Mouse (Mus musculus) neural tube, embryonic 13.5 days (tissue): Measurements from ENCODE around the gene Grb14. TPM values are rescaled to one million over a fixed set of nuclear protein-coding genes. Genes with fewer than 3 reads are reported as not detected.

Experiments
- ATAC-seq: fragments of 200-750 bp; cut with Nextera tagmentation; 2 replicates; pipeline ENCODE4 v1.8.0; 2017; ENCODE audit warnings: low read depth, mild to moderate bottlenecking, moderate TSS enrichment, moderate library complexity
- H3K27ac ChIP-seq: fragments of 300-500 bp; sonication (generic); replicated peaks from 2 replicates; pipeline ENCODE4 v1.5.1; 2015; ENCODE audit warnings: moderate library complexity, mild to moderate bottlenecking, inconsistent platforms
- H3K27me3 ChIP-seq: fragments of 300-500 bp; sonication (generic); 2 replicates; pipeline ENCODE4 v1.6.1; 2015; ENCODE audit warnings: mild to moderate bottlenecking, inconsistent platforms
- H3K36me3 ChIP-seq: fragments of 300-500 bp; sonication (generic); 2 replicates; pipeline ENCODE4 v1.6.1; 2015; ENCODE audit warnings: mild to moderate bottlenecking, inconsistent platforms
- H3K4me1 ChIP-seq: fragments of 300-500 bp; sonication (generic); replicated peaks from 2 replicates; pipeline ENCODE4 v1.6.1; 2015; ENCODE audit warnings: inconsistent platforms
- H3K4me2 ChIP-seq: fragments of 300-500 bp; sonication (generic); 2 replicates; pipeline ENCODE4 v1.6.1; 2015; ENCODE audit warnings: inconsistent platforms, mild to moderate bottlenecking, moderate library complexity
- H3K4me3 ChIP-seq: fragments of 300-500 bp; sonication (generic); 2 replicates; pipeline ENCODE4 v1.5.1; 2015; ENCODE audit warnings: mild to moderate bottlenecking, inconsistent platforms
- H3K9ac ChIP-seq: fragments of 300-500 bp; sonication (generic); 2 replicates; pipeline ENCODE4 v1.6.1; 2015; ENCODE audit warnings: moderate library complexity, mild to moderate bottlenecking, inconsistent platforms
- H3K9me3 ChIP-seq: fragments of 300-500 bp; sonication (generic); 2 replicates; pipeline ENCODE4 v1.6.1; 2016; ENCODE audit warnings: inconsistent platforms
- WGBS: fragments of 180-500 bp; shearing (Covaris S2); methylation state at CpG from one replicate; pipeline ENCODE4 v1.1.7; 2015; 5-methylcytosine and 5-hydroxymethylcytosine counted together
- polyA plus RNA-seq: library from polyadenylated mRNA; unstranded; fragments of >200 nt; fragmentation: Nextera tagmentation; extraction: Ambion mirVana; gene quantifications from 2 replicates; pipeline ENCODE4 v1.2.1, GENCODE M21; 2015

The Grb14 gene
- polyA plus RNA-seq, 1 experiment from 2014 or later: 24.8 TPM

DNA sequence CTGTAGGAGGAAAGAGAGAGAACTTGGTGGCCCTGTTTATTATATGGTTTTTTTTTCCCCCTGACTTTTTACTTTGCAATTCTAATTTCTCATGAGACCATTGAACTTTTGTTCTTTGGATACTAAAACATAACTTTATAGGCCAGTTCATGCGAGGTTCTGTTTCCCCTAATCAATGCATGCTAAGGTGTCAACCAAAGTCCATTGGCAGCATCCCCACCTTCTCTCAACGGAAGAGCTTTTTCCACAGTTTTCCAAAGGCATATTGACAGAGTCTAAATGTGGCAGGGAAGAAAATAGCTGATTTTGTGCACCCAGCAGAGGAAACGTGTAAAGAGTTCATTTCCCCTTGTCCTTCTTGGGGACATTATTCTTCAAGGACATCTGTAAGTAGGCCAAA is 10.2 kb downstream of the Grb14 start:
- Histone ChIP-seq H3K9me3 (no peaks in the 10 kb centered on the region), H3K27ac (no peak overlapping the region), H3K9ac (no peak overlapping the region), H3K4me2 (no peak overlapping the region), H3K27me3 (no peaks in the 10 kb centered on the region), H3K4me1 (no peaks in the 10 kb centered on the region), H3K36me3 (no peaks in the 10 kb centered on the region), H3K4me3 (no peak overlapping the region)
- no peak for ATAC-seq
- WGBS: 88% methylated on average over 3 of the region's 3 CpGs

DNA sequence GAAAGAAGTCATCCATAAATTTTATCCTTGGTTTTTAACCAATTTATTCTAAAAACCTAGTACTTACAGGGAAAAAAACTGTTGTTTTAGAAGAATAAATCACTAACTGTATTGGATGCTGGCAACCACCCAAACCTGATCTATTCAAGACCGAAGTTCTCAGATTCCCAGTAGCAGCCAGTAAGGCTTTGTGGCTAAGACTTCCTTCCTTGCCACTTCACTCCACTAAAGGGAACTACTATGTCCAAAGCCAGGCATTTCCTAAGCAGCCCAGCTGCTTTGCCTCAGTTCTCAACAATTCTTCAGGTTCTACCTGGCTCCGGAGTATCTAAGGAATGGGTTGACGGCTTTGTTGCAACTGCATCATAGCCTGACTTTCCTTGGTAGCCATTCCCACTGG is 14.7 kb downstream of the Grb14 start:
- WGBS: 92% methylated on average over 3 of the region's 3 CpGs
- H3K4me2 ChIP-seq: no peak overlapping the region
- no peaks in the 10 kb centered on the region for H3K9me3 ChIP-seq
- no peaks in the 10 kb centered on the region for H3K27me3 ChIP-seq
- ATAC-seq: no peak
- no peak overlapping the region for H3K4me3 ChIP-seq
- no peaks in the 10 kb centered on the region for H3K36me3 ChIP-seq
- H3K4me1 ChIP-seq: no peaks in the 10 kb centered on the region
- H3K27ac ChIP-seq: no peak overlapping the region
- H3K9ac ChIP-seq: no peak overlapping the region

DNA sequence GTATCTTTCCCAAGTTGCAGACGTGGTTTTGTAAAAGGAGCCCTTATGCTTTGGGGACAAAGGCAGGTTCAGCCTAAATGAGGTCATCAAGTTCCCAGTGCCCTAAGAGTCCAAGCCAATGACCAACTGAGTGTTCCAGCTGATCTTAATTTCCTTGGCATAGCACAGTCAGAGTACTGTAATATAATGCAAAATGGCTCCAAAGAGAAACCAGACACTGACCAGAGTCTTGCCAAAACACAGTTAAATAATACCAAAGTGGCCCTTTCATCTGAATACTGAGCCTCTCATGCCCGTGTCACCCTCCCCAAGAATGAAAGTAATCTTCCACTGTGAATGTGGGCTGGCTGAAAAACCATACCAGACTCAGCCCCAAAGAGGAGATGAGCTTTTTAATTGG is 17.4 kb downstream of the Grb14 start:
- H3K4me2 ChIP-seq: no peak overlapping the region
- no peak overlapping the region for H3K27ac ChIP-seq
- no peak for ATAC-seq
- no peak overlapping the region for H3K9ac ChIP-seq
- H3K36me3 ChIP-seq: no peaks in the 10 kb centered on the region
- H3K4me3 ChIP-seq: no peak overlapping the region
- H3K4me1 ChIP-seq: no peaks in the 10 kb centered on the region
- WGBS: 73% methylated on average over 2 of the region's 2 CpGs
- H3K9me3 ChIP-seq: no peaks in the 10 kb centered on the region
- no peaks in the 10 kb centered on the region for H3K27me3 ChIP-seq

DNA sequence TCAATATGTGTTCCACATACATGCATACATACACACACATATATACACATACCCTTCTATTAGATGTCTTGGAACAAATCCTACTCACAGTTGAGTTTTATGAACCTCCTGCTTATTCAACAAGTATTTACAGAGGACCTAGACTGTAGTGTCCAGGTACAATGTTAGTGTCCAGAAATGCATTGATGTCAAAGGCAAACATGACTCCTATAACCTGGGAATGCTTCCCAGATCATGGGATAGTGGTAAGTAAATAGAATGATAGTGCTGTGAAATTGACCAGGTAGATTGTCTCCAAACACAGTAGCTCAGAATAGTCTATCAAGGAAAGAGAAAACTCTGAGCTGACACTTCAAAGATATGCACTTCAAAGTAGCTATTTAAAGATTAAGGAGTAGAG is 19.7 kb downstream of the Grb14 start:
- no peak overlapping the region for H3K4me3 ChIP-seq
- H3K27ac ChIP-seq: no peak overlapping the region
- H3K9me3 ChIP-seq: no peaks in the 10 kb centered on the region
- H3K4me1 ChIP-seq: no peaks in the 10 kb centered on the region
- H3K9ac ChIP-seq: no peak overlapping the region
- H3K27me3 ChIP-seq: no peaks in the 10 kb centered on the region
- no peak overlapping the region for H3K4me2 ChIP-seq
- no peak for ATAC-seq
- no peaks in the 10 kb centered on the region for H3K36me3 ChIP-seq

DNA sequence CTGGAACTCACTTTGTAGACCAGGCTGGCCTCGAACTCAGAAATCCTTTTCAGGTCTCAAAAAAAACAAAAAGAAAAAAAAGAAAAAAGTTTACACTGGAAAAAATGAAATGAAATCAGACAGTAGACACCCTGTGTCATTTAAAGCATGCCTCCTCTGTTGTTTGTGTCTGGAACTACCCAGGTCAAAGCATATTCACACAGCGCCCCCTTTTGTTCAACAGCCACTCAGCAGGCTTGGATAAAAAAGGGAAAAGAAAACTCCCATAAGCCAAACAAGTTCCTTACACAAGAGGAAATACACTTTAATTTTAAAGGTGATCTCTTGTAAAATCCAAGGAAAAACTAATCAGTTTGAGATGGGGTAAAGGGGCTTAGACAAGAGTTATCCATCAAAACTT is 21.4 kb downstream of the Grb14 start:
- no peaks in the 10 kb centered on the region for H3K9me3 ChIP-seq
- WGBS: 54% methylated on average over 2 of the region's 2 CpGs
- H3K9ac ChIP-seq: no peak overlapping the region
- no peak overlapping the region for H3K4me3 ChIP-seq
- H3K4me1 ChIP-seq: no peaks in the 10 kb centered on the region
- no peaks in the 10 kb centered on the region for H3K36me3 ChIP-seq
- no peak overlapping the region for H3K4me2 ChIP-seq
- no peak overlapping the region for H3K27ac ChIP-seq
- no peaks in the 10 kb centered on the region for H3K27me3 ChIP-seq
- no peak for ATAC-seq

DNA sequence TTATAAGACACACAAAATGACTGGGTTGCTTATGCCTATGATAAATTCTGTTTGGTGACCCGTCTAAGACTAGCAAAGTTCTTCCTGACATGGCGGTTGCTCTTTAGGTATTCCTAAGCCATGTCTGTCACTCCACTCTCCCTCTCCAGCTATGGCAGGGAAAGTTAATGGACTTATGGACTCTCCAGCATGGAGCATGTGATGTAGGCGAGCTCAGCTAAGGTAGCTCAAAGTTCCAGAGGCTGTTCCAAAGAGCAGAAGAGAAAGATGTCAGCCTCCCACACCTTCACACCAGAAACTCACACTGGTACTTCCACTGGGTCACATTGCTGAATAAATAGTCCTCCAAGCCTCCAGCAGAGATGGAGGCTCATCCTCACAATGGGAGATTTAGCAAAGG is 22.2 kb downstream of the Grb14 start:
- Histone ChIP-seq H3K27me3 (no peaks in the 10 kb centered on the region), H3K36me3 (no peaks in the 10 kb centered on the region), H3K9me3 (no peaks in the 10 kb centered on the region), H3K9ac (no peak overlapping the region), H3K27ac (no peak overlapping the region), H3K4me2 (no peak overlapping the region), H3K4me3 (no peak overlapping the region), H3K4me1 (no peaks in the 10 kb centered on the region)
- no peak for ATAC-seq
- WGBS: 92% methylated on average over 3 of the region's 3 CpGs

DNA sequence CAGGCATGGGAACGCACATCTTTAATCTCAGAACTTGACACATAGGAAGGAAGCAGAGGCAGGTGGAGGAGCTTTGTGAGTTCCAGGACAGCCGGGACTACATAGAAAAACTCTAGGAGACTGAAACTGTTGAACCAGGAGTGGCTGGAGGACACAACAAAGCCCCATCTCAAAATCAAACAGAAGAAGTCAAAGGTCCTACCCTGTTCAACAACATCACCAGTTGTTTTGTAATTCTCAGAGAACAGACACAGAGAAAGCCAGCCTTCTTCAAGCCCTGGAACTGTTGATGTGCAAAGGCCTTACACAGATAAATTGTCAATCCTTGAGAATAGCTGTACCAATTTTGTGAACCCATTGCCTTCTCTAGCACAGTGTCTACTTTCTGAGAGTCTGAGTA is 29.7 kb downstream of the Grb14 start:
- Histone ChIP-seq H3K4me2 (no peak overlapping the region), H3K4me3 (no peak overlapping the region), H3K27me3 (no peaks in the 10 kb centered on the region), H3K9me3 (no peaks in the 10 kb centered on the region), H3K9ac (no peak overlapping the region), H3K27ac (no peak overlapping the region), H3K4me1 (no peaks in the 10 kb centered on the region), H3K36me3 (no peaks in the 10 kb centered on the region)
- WGBS: 95% methylated on average over 2 of the region's 2 CpGs
- ATAC-seq: no peak

DNA sequence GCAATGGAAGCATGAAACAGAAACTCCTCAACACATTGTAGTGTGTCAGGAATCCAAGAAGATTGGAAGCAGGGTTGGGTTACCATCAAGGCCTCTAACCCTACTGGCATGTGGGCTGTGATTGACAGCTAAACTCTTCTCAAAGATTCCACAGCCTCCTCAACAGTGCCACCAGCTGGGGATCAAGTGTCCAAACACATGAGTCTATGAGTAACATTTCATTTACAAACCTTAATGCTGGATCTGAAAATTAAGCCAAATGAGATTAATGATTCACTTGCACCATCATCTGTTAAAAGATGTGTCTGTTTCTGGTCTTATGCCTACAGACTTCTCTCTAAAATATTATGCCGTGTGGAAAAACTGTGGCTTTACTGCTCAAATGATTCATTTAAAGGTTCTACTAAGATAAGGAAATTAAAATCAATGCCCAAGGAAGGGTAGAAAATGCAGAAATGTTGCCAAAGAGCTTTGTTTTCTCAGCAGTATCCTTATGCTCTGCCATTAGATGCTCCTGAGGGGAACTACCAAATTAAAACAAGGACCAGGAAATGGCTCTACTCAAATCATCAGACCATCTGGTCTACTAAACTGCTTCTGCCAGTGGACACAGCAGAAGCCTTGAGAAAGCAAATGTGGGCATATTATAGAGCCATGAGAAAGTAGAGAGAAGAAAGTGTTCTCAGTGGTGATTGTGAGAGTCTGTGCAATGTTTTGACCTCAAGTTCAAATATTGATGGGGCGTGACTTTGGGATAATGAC is 35.2 kb downstream of the Grb14 start:
- Histone ChIP-seq H3K9me3 (no peaks in the 10 kb centered on the region), H3K9ac (no peak overlapping the region), H3K27me3 (no peaks in the 10 kb centered on the region), H3K4me1 (no peaks in the 10 kb centered on the region), H3K36me3 (no peaks in the 10 kb centered on the region), H3K27ac (no peak overlapping the region), H3K4me3 (no peak overlapping the region), H3K4me2 (no peak overlapping the region)
- WGBS: 97% methylated on average over 2 of the region's 2 CpGs
- ATAC-seq: no peak

DNA sequence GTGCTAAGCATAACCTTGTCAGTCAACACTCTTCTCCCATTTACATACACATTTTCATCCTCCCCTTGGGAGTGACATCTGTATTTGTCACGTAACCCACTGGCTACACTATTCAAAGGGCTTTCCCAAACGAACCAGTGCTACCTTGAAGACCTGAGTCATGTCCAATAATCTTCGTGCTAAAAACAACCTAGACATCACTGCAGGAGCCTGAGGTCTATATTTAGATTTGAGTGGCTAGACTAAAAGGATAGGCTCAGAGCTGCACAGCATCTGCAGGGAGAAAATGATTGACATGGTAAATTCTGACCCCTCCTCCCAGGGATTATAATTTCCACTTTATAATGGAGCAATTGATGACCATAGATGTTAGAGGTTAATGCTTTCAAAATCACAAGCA is 37.0 kb downstream of the Grb14 start:
- Histone ChIP-seq H3K4me3 (no peak overlapping the region), H3K27me3 (no peaks in the 10 kb centered on the region), H3K9me3 (peaks cover 5% of the 10 kb centered on the region; the same call in 1 of the 2 replicates), H3K9ac (no peak overlapping the region), H3K4me1 (no peaks in the 10 kb centered on the region), H3K36me3 (no peaks in the 10 kb centered on the region), H3K27ac (no peak overlapping the region), H3K4me2 (no peak overlapping the region)
- 81% methylated on average over 3 of the region's 3 CpGs for WGBS
- ATAC-seq: no peak

DNA sequence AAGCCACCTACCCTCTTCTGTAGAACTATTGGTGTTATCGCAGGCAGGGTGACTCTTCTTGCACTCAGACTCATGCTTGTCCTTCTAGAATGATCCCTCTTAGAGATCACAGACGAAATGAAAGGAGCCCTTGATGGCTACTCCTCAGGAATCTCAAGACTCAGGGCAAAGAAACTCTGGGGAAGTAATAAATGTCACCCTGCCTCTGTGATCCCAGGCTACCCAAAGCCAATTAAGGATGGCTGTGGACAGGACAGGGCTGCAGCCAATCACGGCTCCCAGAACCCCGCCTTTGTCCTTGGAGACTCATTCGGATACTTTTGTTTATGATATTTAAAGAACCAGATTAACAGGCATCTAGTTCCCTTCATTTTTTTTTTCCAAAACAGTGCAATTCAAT is 49.2 kb downstream of the Grb14 start:
- no peak for ATAC-seq
- H3K4me1 ChIP-seq: peaks cover 5% of the 10 kb centered on the region
- H3K9ac ChIP-seq: no peak overlapping the region
- WGBS: 62% methylated on average over 5 of the region's 5 CpGs
- H3K27me3 ChIP-seq: no peaks in the 10 kb centered on the region
- no peak overlapping the region for H3K27ac ChIP-seq
- H3K36me3 ChIP-seq: no peaks in the 10 kb centered on the region
- H3K4me3 ChIP-seq: no peak overlapping the region
- no peaks in the 10 kb centered on the region for H3K9me3 ChIP-seq
- no peak overlapping the region for H3K4me2 ChIP-seq

DNA sequence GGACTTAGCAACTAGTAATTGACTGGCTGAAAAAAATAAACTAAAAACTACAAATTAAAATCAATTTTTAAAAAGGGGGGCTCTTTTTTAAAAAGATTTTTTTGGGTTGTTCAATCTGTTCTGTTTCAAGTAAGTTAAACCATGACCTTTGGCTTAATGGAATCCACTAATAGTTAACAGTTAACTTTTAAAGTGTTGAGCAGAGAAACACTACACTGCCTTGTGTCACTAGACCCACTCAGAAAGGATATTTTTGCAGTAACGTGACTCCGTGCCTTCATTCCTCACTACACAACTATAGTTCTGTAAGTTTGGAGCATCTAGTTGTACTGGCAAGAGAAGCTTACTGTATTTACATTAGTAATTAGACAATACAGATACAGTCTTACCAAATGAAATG is 50.2 kb downstream of the Grb14 start:
- H3K4me2 ChIP-seq: no peak overlapping the region
- 85% methylated on average over 2 of the region's 2 CpGs for WGBS
- no peaks in the 10 kb centered on the region for H3K27me3 ChIP-seq
- no peak overlapping the region for H3K4me3 ChIP-seq
- H3K9ac ChIP-seq: no peak overlapping the region
- no peaks in the 10 kb centered on the region for H3K9me3 ChIP-seq
- H3K4me1 ChIP-seq: peaks cover 5% of the 10 kb centered on the region
- no peak overlapping the region for H3K27ac ChIP-seq
- ATAC-seq: no peak
- H3K36me3 ChIP-seq: no peaks in the 10 kb centered on the region

DNA sequence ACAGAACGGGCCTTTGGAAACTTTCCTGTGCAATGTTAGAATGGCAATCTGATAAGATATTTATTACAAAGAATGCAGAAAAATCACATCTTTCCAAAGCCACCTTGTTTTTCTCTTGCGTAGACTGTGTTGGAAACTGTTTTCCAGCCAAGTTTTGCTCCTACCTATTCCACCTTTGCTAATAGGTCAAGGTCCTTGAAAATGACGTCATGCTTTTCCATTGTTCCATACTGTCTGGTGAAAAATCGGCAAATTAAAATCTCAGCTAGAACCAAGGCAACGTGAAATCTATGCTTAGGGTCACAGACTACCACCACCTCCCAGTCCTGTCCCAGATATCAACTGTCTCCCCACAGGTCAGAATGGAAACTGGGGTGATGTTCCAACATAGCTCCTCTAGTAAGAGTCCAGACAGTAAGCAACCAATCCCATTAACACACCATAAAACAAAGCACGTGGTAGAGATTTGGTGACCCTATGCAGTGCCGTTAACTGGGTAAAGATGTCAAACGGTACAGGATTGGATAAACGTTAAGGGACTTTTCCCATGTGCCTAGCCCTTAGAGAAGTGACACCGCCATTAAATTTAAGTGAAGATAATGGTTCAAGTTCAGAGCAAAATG is 50.9 kb downstream of the Grb14 start:
- WGBS: 88% methylated on average over 10 of the region's 10 CpGs
- no peak overlapping the region for H3K4me2 ChIP-seq
- no peaks in the 10 kb centered on the region for H3K36me3 ChIP-seq
- H3K4me3 ChIP-seq: no peak overlapping the region
- H3K9ac ChIP-seq: no peak overlapping the region
- H3K27me3 ChIP-seq: no peaks in the 10 kb centered on the region
- peaks cover 5% of the 10 kb centered on the region for H3K4me1 ChIP-seq
- ATAC-seq: no peak
- no peak overlapping the region for H3K27ac ChIP-seq
- H3K9me3 ChIP-seq: no peaks in the 10 kb centered on the region

DNA sequence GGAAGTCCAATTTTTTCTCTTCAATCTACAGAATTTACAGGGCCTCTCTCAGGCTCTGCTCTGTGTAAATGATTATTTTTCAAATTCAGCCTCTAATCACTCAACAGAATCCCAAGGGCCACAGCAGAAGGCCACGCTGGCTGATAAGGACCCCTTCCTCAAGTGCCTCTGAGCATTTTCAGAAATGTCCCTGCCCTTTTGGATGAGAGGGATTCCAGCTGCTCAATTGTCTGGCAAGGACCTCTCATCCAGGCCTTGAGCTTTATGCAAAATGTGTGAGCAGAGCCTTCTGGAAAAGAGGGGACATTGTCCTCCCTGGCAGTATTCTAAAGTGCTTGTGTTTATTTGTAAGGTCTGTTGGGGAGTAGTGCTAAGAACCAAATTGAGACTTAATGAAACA is 51.7 kb downstream of the Grb14 start:
- no peak for ATAC-seq
- Histone ChIP-seq H3K4me3 (no peak overlapping the region), H3K9ac (no peak overlapping the region), H3K27me3 (no peaks in the 10 kb centered on the region), H3K36me3 (no peaks in the 10 kb centered on the region), H3K9me3 (no peaks in the 10 kb centered on the region), H3K4me2 (no peak overlapping the region), H3K4me1 (peaks cover 5% of the 10 kb centered on the region), H3K27ac (no peak overlapping the region)
- 61% methylated on average over 1 of the region's 1 CpGs for WGBS
